Mouse (Mus musculus) heart, embryonic 16.5 days (tissue): ENCODE measurements around the gene Eif1ad. TPM values are rescaled to one million over a fixed set of nuclear protein-coding genes. Genes with fewer than 3 reads are reported as not detected.
"Not testable (repeated sequence)": the region's sequence is repeated elsewhere in the genome, so short reads cannot be mapped to it uniquely, and the experiment has no call there.

Experiments
- ATAC-seq: fragments of 200-750 bp; cut with Nextera tagmentation; replicated peaks from 2 replicates; pipeline ENCODE4 v1.8.0; 2017; ENCODE audit warnings: moderate number of reproducible peaks; ENCODE audit not compliant: insufficient read depth, low FRiP score; ENCODE audit errors: extremely low read depth
- H3K27ac ChIP-seq: fragments of 300-500 bp; sonication (generic); 2 replicates; pipeline ENCODE4 v1.5.1; 2014; ENCODE audit warnings: mild to moderate bottlenecking, low read length, control low read depth, moderate library complexity
- H3K27me3 ChIP-seq: fragments of 300-500 bp; sonication (generic); 2 replicates; pipeline ENCODE4 v1.6.1; 2014; ENCODE audit warnings: low read length, mixed read lengths; ENCODE audit not compliant: control insufficient read depth, insufficient read depth
- H3K36me3 ChIP-seq: fragments of 300-500 bp; sonication (generic); 2 replicates; pipeline ENCODE4 v1.6.1; 2014; ENCODE audit not compliant: control insufficient read depth, insufficient read depth
- H3K4me1 ChIP-seq: fragments of 300-500 bp; sonication (generic); 2 replicates; pipeline ENCODE4 v1.6.1; 2014; ENCODE audit warnings: low read length, mixed read lengths; ENCODE audit not compliant: control insufficient read depth, insufficient read depth
- H3K4me2 ChIP-seq: fragments of 300-500 bp; sonication (generic); 2 replicates; pipeline ENCODE4 v1.6.1; 2014; ENCODE audit warnings: low read depth, mild to moderate bottlenecking, control low read depth, low read length
- H3K4me3 ChIP-seq: fragments of 300-500 bp; sonication (generic); 2 replicates; pipeline ENCODE4 v1.5.1; 2014; ENCODE audit warnings: mild to moderate bottlenecking, control low read depth, low read length
- H3K9ac ChIP-seq: fragments of 300-500 bp; sonication (generic); 2 replicates; pipeline ENCODE4 v1.6.1; 2014; ENCODE audit warnings: low read length, control low read depth
- H3K9me3 ChIP-seq: fragments of 300-500 bp; sonication (generic); replicated peaks from 2 replicates; pipeline ENCODE4 v1.6.1; 2016; ENCODE audit warnings: low read length; ENCODE audit not compliant: control insufficient read depth
- WGBS: fragments of 180-500 bp; shearing (Covaris S2); extraction: QIAGEN DNeasy Blood & Tissue Kit; methylation state at CpG from one replicate; pipeline ENCODE4 v1.1.7; 2014; 5-methylcytosine and 5-hydroxymethylcytosine counted together
- polyA plus RNA-seq: library from polyadenylated mRNA; unstranded; fragments of >200 nt; fragmentation: Nextera tagmentation; extraction: Ambion mirVana; gene quantifications from 2 replicates; pipeline ENCODE4 v1.2.1, GENCODE M21; 2015

The Eif1ad gene
- polyA plus RNA-seq, 1 experiment from 2014 or later, result 44.5 TPM

DNA sequence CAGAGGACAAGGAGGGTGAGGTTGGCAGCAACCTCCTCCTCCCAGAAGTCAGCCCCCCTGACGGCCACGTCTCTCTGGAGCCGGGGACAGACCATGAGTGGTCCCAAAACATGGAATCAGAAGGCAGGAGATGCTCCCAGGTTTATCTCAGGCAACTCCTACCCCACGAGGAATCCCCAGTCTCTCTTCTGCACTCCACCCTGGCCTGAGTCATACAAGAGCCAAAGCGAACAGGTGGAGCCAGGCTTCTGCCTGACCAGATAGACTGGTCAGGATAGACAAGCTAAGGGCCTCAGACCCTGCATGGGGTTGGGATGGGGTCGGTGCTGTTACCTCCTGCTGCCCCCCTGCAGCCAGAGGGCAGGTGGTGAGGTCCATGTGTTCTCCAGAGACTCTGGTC lies 18.5 kb upstream of the Eif1ad start:
- H3K4me2 ChIP-seq, result no peak overlapping the region
- H3K27ac ChIP-seq, result no peak overlapping the region
- peaks cover 10% of the 10 kb centered on the region for H3K4me1 ChIP-seq
- H3K4me3 ChIP-seq, result no peak overlapping the region
- no peaks in the 10 kb centered on the region for H3K27me3 ChIP-seq
- no peak for ATAC-seq
- no peak overlapping the region for H3K9ac ChIP-seq
- H3K9me3 ChIP-seq, result no peaks in the 10 kb centered on the region
- no peaks in the 10 kb centered on the region for H3K36me3 ChIP-seq
- 70% methylated on average over 6 of the region's 6 CpGs for WGBS

GRCm38 (mm10) chr19:5348526-5349501 lies 17.7 kb upstream of the Eif1ad start:
- no peak overlapping the region for H3K27ac ChIP-seq

DNA sequence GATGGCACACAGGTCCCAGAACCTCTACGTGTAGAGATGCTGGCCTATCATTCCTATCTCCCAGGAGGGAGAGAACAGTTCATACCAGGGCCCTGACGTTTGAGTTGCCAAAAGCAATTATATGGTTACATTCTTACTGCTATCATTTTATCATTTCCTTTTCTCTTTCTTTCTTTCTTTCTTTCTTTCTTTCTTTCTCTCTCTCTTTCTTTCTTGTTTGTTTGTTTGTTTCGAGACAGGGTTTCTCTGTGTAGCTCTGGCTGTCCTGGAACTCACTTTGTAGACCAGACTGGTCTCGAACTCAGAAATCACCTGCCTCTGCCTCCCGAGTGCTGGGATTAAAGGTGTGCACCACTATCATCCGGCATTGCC lies 17.1 kb upstream of the Eif1ad start, which contains the start of gene Cst6:
Cst6 (minus strand) TSS at position 73 of the 372 bp plus-strand sequence.
- H3K27me3 ChIP-seq, H3K4me1 ChIP-seq, H3K27ac ChIP-seq, H3K36me3 ChIP-seq, H3K9me3 ChIP-seq, ATAC-seq: not testable (repeated sequence)
- Histone ChIP-seq H3K4me2 (peak within 1 kb of the TSS; percentile 89), H3K9ac (peak within 1 kb of the TSS; percentile 74), H3K4me3 (peak within 1 kb of the TSS; percentile 55)
- WGBS, result 64% methylated on average over 6 of the region's 6 CpGs

More at GRCm38 (mm10) chr19:5348526-5349501, 17.7 kb upstream of the Eif1ad start:
- no peaks in the 10 kb centered on the region for H3K36me3 ChIP-seq
- H3K4me2 ChIP-seq, result peak overlapping the region; percentile 89
- H3K27me3 ChIP-seq, result no peaks in the 10 kb centered on the region
- peak overlapping the region; percentile 74 for H3K9ac ChIP-seq
- WGBS, result 4% methylated on average over 34 of the region's 34 CpGs
- peak overlapping the region; percentile 55 for H3K4me3 ChIP-seq
- H3K9me3 ChIP-seq, result no peaks in the 10 kb centered on the region
- peaks cover 10% of the 10 kb centered on the region for H3K4me1 ChIP-seq
- peak; percentile 44; the same call in 1 of the 2 replicates for ATAC-seq

DNA sequence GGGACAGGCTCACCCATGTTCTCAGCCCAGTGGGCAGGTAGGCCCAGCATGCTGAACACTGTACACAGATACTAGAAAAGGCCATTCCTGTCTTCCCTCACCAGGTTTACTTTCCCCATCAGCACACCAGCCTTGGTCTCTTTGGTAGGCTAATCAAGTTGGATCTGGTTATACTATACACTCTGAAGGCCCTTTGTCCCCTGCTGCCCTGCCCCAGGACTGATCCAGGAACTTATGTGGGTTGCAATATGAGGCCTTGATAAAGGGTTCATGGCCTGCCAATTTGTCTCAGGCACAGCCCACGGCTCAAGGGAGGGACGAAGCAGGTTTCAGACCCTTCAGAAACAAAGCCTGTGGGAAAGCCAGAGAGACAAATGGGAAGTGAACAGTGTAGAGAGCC lies 12.9 kb upstream of the Eif1ad start:
- 57% methylated on average over 2 of the region's 2 CpGs for WGBS
- H3K9me3 ChIP-seq, result no peaks in the 10 kb centered on the region
- H3K9ac ChIP-seq, result no peak overlapping the region
- no peak for ATAC-seq
- no peak overlapping the region for H3K4me2 ChIP-seq
- H3K4me3 ChIP-seq, result no peak overlapping the region
- H3K36me3 ChIP-seq, result no peaks in the 10 kb centered on the region
- H3K27me3 ChIP-seq, result no peaks in the 10 kb centered on the region
- no peak overlapping the region for H3K27ac ChIP-seq
- H3K4me1 ChIP-seq, result peaks cover 5% of the 10 kb centered on the region

DNA sequence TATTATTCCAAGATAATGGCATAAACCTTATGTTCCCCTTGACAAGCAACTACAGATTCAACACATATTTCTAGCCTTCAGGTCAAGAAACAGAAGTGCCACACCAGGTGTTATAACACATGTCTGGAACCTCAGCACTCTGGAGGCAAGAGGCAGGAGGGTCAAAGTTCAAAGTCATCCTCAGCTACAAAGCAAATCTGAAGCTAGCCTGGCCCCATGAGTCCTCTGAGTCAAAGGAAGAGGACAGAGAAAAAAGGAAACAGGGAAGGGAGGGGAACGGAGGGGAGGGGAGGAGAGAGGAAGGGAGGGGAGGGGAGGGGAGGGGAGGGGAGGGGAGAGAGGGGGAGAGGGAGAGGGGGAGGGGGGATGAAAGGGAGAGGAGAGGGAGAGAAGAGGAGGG lies 10.5 kb upstream of the Eif1ad start:
- Histone ChIP-seq H3K27ac (no peak overlapping the region), H3K36me3 (no peaks in the 10 kb centered on the region), H3K4me2 (no peak overlapping the region), H3K4me1 (no peaks in the 10 kb centered on the region), H3K9me3 (no peaks in the 10 kb centered on the region), H3K4me3 (no peak overlapping the region), H3K9ac (no peak overlapping the region), H3K27me3 (no peaks in the 10 kb centered on the region)
- no peak for ATAC-seq
- WGBS, result no CpG with 5 or more reads among the region's 1 CpGs

DNA sequence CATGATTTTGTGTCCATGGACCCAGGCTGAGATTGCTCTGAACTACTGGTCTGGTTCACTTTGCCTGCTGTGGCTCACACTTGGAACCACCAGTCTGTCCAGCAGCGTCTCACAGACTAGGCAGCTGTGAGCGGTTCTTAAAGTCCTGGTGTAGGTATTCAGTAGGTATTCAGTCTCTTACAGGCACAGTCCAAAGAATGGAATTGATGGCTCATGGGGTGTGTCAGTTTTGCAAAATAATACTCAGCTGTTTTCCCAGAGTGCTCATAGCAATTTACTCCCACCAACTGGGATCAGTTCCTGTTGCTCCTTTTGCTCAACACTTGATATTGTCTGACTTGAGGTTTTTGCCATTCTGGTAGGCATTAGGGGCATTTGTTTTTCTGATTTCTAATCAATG lies 4.4 kb upstream of the Eif1ad start:
- H3K27ac ChIP-seq, result peak overlapping the region; percentile 48; the same call in 1 of the 2 replicates
- peaks cover 10% of the 10 kb centered on the region for H3K4me1 ChIP-seq
- ATAC-seq, result no peak
- peaks cover 8% of the 10 kb centered on the region for H3K36me3 ChIP-seq
- no peaks in the 10 kb centered on the region for H3K9me3 ChIP-seq
- WGBS, result 81% methylated on average over 2 of the region's 2 CpGs
- H3K4me3 ChIP-seq, result no peak overlapping the region
- no peak overlapping the region for H3K4me2 ChIP-seq
- 0 out of 2 replicates have a peak overlapping the region, but pooled peaks have one; percentile 30 for H3K9ac ChIP-seq
- H3K27me3 ChIP-seq, result no peaks in the 10 kb centered on the region

DNA sequence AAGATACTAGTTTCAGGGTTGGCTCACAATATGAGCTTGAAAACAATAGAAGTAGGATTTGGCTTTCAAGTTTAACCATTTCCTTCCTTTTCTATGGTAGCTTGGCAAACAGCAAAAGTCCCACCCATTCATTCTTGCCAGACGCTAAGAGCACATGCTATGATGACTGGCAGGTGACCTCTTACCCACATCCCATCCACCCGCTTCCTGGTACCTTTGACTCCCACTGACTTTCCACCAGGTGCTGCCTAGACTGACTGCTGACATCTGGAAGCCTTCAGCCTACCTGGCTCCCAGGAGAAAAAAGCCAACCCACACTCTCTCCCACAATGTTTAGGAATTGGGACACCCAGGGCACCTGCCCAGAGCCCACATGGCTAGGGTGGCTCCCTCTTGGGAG lies 2.4 kb upstream of the Eif1ad start:
- H3K4me3 ChIP-seq, result no peak overlapping the region
- no peak overlapping the region for H3K9ac ChIP-seq
- H3K27ac ChIP-seq, result no peak overlapping the region
- no peaks in the 10 kb centered on the region for H3K27me3 ChIP-seq
- no peak overlapping the region for H3K4me2 ChIP-seq
- H3K9me3 ChIP-seq, result no peaks in the 10 kb centered on the region
- H3K4me1 ChIP-seq, result peaks cover 20% of the 10 kb centered on the region
- 80% methylated on average over 2 of the region's 2 CpGs for WGBS
- H3K36me3 ChIP-seq, result peaks cover 16% of the 10 kb centered on the region
- no peak for ATAC-seq

- 16% methylated on average over 11 of the region's 11 CpGs for WGBS
Measured at GRCm38 (mm10) chr19:5365751-5366150, 790 bp upstream of the Eif1ad start.

GRCm38 (mm10) chr19:5367053-5367359 lies 465 bp downstream of the Eif1ad start, which contains the start of gene Banf1:
Gene Banf1 (minus strand): TSS chr19:5367168.
- no peaks in the 10 kb centered on the region for H3K27me3 ChIP-seq
- peaks cover 39% of the 10 kb centered on the region for H3K36me3 ChIP-seq
- no peaks in the 10 kb centered on the region for H3K9me3 ChIP-seq
- peak within 1 kb of the TSS; percentile 99 for H3K4me3 ChIP-seq
- peaks cover 16% of the 10 kb centered on the region for H3K4me1 ChIP-seq
- no peak for ATAC-seq
- peak within 1 kb of the TSS; percentile 98 for H3K27ac ChIP-seq
- H3K9ac ChIP-seq, result peak within 1 kb of the TSS; percentile 90
- H3K4me2 ChIP-seq, result peak within 1 kb of the TSS; percentile 98
- 0% methylated on average over 33 of the region's 33 CpGs for WGBS

More at GRCm38 (mm10) chr19:5365751-5366150, 790 bp upstream of the Eif1ad start:
- ATAC-seq, result no peak
- Histone ChIP-seq H3K4me3 (peak overlapping the region; percentile 99), H3K27me3 (no peaks in the 10 kb centered on the region), H3K4me2 (peak overlapping the region; percentile 98), H3K9ac (peak overlapping the region; percentile 90), H3K27ac (peak overlapping the region; percentile 98), H3K36me3 (peaks cover 30% of the 10 kb centered on the region), H3K4me1 (peaks cover 20% of the 10 kb centered on the region), H3K9me3 (no peaks in the 10 kb centered on the region)
